Mouse (Mus musculus) heart, adult 2 months (tissue): ENCODE measurements around the gene Corin. TPM values are rescaled to one million over a fixed set of nuclear protein-coding genes. Genes with fewer than 3 reads are reported as not detected.

ENCODE experiments used
- DNase-seq, 2 experiments: peaks; one replicate each; pipeline ENCODE4 v3.0.0; 2021
- H3K27ac ChIP-seq: fragments of 200-600 bp; 2 replicates; pipeline ENCODE4 v1.8.1; 2022
- H3K27me3 ChIP-seq: fragments of 200-500 bp; 2 replicates; pipeline ENCODE4 v1.6.1; 2012; ENCODE audit warnings: mild to moderate bottlenecking, low read length, inconsistent platforms, mixed read lengths; ENCODE audit not compliant: control insufficient read depth, insufficient read depth
- H3K36me3 ChIP-seq: fragments of 200-500 bp; 2 replicates; pipeline ENCODE4 v1.6.1; 2012; ENCODE audit warnings: low read length, inconsistent platforms; ENCODE audit not compliant: control insufficient read depth, insufficient read depth
- H3K4me1 ChIP-seq: fragments of 200-500 bp; 2 replicates; pipeline ENCODE4 v1.6.1; 2011; ENCODE audit warnings: low read length; ENCODE audit not compliant: control insufficient read depth, insufficient read depth
- H3K4me3 ChIP-seq: fragments of 200-600 bp; 2 replicates; pipeline ENCODE4 v1.8.1; 2022
- H3K79me2 ChIP-seq: fragments of 200-500 bp; replicated peaks from 2 replicates; pipeline ENCODE4 v1.6.1; 2012; ENCODE audit warnings: mild to moderate bottlenecking, inconsistent platforms, low read length, moderate library complexity, mixed read lengths; ENCODE audit not compliant: control insufficient read depth, insufficient read depth
- H3K9ac ChIP-seq: fragments of 200-500 bp; 2 replicates; pipeline ENCODE4 v1.6.1; 2012; ENCODE audit warnings: low read depth, mild to moderate bottlenecking, control low read depth, inconsistent platforms, low read length, mixed read lengths
- CTCF ChIP-seq: fragments of 200-600 bp; IDR thresholded peaks from 2 replicates; pipeline ENCODE4 v1.8.1; 2022; ENCODE audit warnings: antibody characterized with exemption, mild to moderate bottlenecking, moderate library complexity
- EP300 ChIP-seq: fragments of 200-500 bp; IDR thresholded peaks from 2 replicates; pipeline ENCODE4 v1.6.1; 2011; ENCODE audit warnings: low read depth, low read length, control low read depth; ENCODE audit not compliant: insufficient read depth
- POLR2A ChIP-seq: fragments of 200-500 bp; IDR thresholded peaks from 2 replicates; pipeline ENCODE4 v1.6.1; 2011; ENCODE audit warnings: mild to moderate bottlenecking, low read depth, low read length, control low read depth; ENCODE audit not compliant: insufficient read depth
- WGBS: fragments of 180-500 bp; shearing (Covaris S2); methylation state at CpG from one replicate; pipeline ENCODE4 v1.1.7; 2018; 5-methylcytosine and 5-hydroxymethylcytosine counted together
- intact Hi-C: fragments of 180-260 bp; cut with DNase I; formaldehyde crosslinking; loops from one replicate; pipeline ENCODE4 v1.15.1; 2025
- polyA plus RNA-seq: library from polyadenylated mRNA; depleted of rRNA; stranded (reverse); fragments of >200 nt; gene quantifications from 2 replicates; pipeline ENCODE4 v1.2.3, GENCODE M21; 2012
- total RNA-seq, 2 experiments: library from RNA; stranded (reverse); gene quantifications; 2 replicates each; pipeline ENCODE4 v1.2.3; 2021

Corin gene
- total and polyA plus RNA-seq, 3 experiments: 42.3 to 173 (median 121) TPM

- intact Hi-C loops: loop anchor here (5.0 kb wide), 1 partner anchor 36 kb away; no protein-coding TSS in a partner anchor
- no peak for DNase-seq
Observed at GRCm38 (mm10) chr5:72410841-72411240, 93.4 kb downstream of the Corin start.

GRCm38 (mm10) chr5:72403376-72403775, 100.9 kb downstream of the Corin start:
- no peak overlapping the region for H3K27ac ChIP-seq
- WGBS: 79% methylated on average over 9 of the region's 9 CpGs
- peaks cover 5% of the 10 kb centered on the region for H3K4me1 ChIP-seq
- no peak overlapping the region for H3K4me3 ChIP-seq
- TF ChIP-seq EP300 (no peak), POLR2A (no peak), CTCF (no peak)
- no peak overlapping the region for H3K9ac ChIP-seq
- H3K79me2 ChIP-seq: no peaks in the 10 kb centered on the region
- no peak for DNase-seq
- no peaks in the 10 kb centered on the region for H3K27me3 ChIP-seq
- intact Hi-C loops: no loop called here
- peaks cover 6% of the 10 kb centered on the region; the same call in 1 of the 2 replicates for H3K36me3 ChIP-seq

More at GRCm38 (mm10) chr5:72410841-72411240, 93.4 kb downstream of the Corin start:
- TF ChIP-seq POLR2A (no peak), CTCF (no peak), EP300 (no peak)
- H3K36me3 ChIP-seq: peaks cover 34% of the 10 kb centered on the region
- no peaks in the 10 kb centered on the region for H3K27me3 ChIP-seq
- 60% methylated on average over 3 of the region's 3 CpGs for WGBS
- H3K4me1 ChIP-seq: peaks cover 15% of the 10 kb centered on the region
- H3K4me3 ChIP-seq: no peak overlapping the region
- peak overlapping the region; percentile 91 for H3K27ac ChIP-seq
- no peaks in the 10 kb centered on the region for H3K79me2 ChIP-seq
- H3K9ac ChIP-seq: no peak overlapping the region

DNA sequence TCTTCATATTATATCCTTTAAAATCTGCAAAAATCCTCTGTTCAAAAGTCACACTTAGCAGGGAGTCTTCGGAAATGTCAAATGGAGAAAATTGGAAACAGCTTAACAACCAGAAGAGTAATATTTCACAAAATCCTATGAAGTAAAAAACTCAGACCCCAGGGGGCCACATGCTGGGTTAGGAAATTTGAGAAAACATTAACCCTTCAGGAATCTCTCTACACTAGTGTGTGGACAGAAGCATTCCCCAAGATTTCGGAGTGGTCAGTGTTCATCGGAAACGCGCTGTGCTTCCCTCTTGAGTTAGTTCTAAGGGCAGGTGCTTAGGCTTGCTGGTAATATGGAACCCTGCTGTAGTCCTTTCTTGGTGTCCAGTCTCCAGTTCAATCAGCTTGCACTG, 101.4 kb downstream of the Corin start:
- no peak for DNase-seq
- peaks cover 5% of the 10 kb centered on the region for H3K4me1 ChIP-seq
- no peaks in the 10 kb centered on the region for H3K79me2 ChIP-seq
- H3K9ac ChIP-seq: no peak overlapping the region
- H3K36me3 ChIP-seq: peaks cover 6% of the 10 kb centered on the region
- H3K27ac ChIP-seq: no peak overlapping the region
- 86% methylated on average over 5 of the region's 5 CpGs for WGBS
- TF ChIP-seq CTCF: no peak
- no peak for TF ChIP-seq EP300
- no peak for TF ChIP-seq POLR2A
- H3K27me3 ChIP-seq: no peaks in the 10 kb centered on the region
- no peak overlapping the region for H3K4me3 ChIP-seq
- intact Hi-C loops: no loop called here

DNA sequence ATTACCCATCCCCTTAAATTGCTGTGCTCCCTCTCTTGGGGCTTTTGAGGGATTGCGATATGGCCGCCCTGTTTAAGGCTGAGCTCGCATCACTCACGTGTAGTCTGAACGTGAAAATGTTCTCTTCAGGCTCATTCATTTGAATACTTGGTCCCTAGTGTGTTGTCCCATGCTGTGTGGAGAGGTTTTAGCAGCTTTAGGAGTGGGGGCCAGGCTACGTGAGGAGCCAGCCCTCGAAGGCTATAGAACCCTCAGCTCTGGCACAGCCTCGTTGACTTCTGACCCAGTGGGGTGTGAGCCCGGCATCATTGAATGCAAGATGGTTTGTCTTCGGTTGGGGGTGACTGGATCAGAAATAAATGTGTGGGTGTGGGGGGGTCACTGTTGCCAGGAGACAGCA, 102.5 kb downstream of the Corin start:
- TF ChIP-seq CTCF: no peak
- no peak for TF ChIP-seq POLR2A
- no peak for TF ChIP-seq EP300
- WGBS: 71% methylated on average over 10 of the region's 10 CpGs
- Histone ChIP-seq H3K79me2 (no peaks in the 10 kb centered on the region), H3K36me3 (peaks cover 3% of the 10 kb centered on the region), H3K4me1 (no peaks in the 10 kb centered on the region), H3K4me3 (no peak overlapping the region), H3K27me3 (no peaks in the 10 kb centered on the region), H3K27ac (no peak overlapping the region), H3K9ac (no peak overlapping the region)
- DNase-seq: no peak
- intact Hi-C loops: no loop called here

DNA sequence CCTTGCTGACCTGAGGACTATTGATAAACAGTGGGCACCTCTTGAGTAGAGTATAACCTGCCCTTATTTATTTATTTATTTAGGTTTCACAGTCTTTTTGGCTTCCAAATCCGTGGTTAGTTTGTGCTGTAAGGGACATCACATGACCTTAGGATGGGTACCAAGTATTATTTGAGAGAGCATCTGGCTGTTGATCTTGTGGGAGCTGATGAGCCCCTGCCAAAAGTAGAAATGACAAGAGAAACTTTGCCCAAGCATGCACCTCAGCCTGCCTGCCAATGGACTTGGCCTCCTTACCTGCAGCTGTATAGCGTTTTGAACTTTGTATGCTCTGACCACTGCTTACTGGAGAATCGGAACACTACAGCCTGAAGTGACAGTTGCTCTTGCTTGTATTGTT, 103.0 kb downstream of the Corin start:
- Histone ChIP-seq H3K9ac (no peak overlapping the region), H3K27ac (no peak overlapping the region), H3K36me3 (peaks cover 3% of the 10 kb centered on the region), H3K79me2 (no peaks in the 10 kb centered on the region), H3K27me3 (no peaks in the 10 kb centered on the region), H3K4me3 (no peak overlapping the region), H3K4me1 (no peaks in the 10 kb centered on the region)
- TF ChIP-seq EP300: no peak
- TF ChIP-seq POLR2A: no peak
- TF ChIP-seq CTCF: no peak
- no peak for DNase-seq
- intact Hi-C loops: no loop called here
- WGBS: 66% methylated on average over 3 of the region's 3 CpGs

DNA sequence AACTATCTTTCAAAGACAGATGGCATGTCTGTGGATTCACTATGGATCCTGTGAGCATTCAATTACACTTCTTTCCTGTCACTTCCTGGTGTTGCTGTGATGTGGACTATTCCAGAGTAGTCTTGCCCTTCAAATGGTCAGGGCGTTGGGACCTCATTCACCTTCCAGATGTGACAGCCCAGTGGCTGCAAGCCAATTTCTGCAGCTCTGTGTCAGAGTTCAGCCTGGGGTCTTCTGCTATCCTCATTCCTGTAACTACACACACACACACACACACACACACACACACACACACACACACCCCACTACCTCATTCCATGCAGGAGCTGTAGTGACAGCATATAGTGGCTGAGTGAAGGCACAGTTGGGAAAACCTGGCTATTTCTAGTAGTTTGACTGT, 122.1 kb downstream of the Corin start:
- Histone ChIP-seq H3K9ac (no peak overlapping the region), H3K4me3 (no peak overlapping the region), H3K27me3 (no peaks in the 10 kb centered on the region), H3K36me3 (peaks cover 4% of the 10 kb centered on the region; the same call in 1 of the 2 replicates), H3K79me2 (no peaks in the 10 kb centered on the region), H3K4me1 (peaks cover 1% of the 10 kb centered on the region; the same call in 1 of the 2 replicates), H3K27ac (no peak overlapping the region)
- TF ChIP-seq POLR2A: no peak
- no peak for TF ChIP-seq EP300
- intact Hi-C loops: no loop called here
- DNase-seq: no peak
- WGBS: 37% methylated on average over 1 of the region's 1 CpGs
